Mouse (Mus musculus): ENCODE data around the gene Yme1l1. TPM values are rescaled to one million over a fixed set of nuclear protein-coding genes. Genes with fewer than 3 reads are reported as not detected.

The Yme1l1 gene
- total RNA-seq (2017) = 127 to 152 TPM (median 136 TPM) in 3 replicates

DNA sequence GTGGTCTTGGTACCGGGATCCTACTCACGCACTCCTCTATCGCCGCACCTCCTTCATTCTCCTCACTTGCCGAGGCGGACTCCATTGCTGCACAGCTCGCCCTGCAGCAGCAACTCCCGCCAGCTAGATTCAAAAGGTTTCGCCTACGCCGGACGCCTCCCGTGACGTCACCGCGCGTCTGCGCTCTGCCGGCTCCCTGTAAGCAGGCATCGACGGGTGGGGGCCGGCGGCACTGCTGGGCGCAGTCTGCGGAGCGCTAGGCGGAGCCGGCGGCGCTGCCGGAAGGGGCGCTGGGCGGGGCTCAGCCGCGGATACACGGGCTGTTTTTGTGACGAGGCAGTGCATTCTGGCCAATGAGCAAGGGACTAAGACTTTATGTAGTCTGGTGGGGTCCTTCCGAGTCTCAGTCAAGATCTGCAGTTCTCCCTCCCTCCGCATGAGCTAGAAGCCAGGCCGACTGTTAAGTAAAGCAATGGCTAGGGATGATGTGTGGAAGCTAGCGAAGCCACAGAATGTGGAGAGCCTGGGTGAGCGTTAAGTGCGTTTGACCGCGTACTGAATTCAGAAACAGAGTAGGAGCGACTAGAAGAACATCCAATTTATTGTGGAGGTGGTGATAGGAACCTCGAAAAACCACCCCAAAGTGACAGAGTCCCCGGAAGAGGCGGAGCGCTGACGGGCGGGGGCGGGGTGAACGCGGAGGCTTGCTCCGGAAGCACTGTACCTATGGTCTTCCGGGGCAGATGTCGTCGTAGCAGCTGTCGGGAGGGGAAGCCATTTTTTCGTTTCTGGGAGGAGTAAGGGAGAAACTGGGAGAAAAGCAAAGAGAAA is at the start of gene Yme1l1, which contains the start of gene Mastl:
Yme1l1 (plus strand) TSS at position 593 of the 831 bp plus-strand sequence.
Mastl (minus strand) TSS at position 248 of the 831 bp plus-strand sequence.
- peak; percentile 82 for ATAC-seq (replicated peaks; ENCODE audit: insufficient number of reproducible peaks, low FRiP score, low TSS enrichment, poor library complexity, severe bottlenecking)

DNA sequence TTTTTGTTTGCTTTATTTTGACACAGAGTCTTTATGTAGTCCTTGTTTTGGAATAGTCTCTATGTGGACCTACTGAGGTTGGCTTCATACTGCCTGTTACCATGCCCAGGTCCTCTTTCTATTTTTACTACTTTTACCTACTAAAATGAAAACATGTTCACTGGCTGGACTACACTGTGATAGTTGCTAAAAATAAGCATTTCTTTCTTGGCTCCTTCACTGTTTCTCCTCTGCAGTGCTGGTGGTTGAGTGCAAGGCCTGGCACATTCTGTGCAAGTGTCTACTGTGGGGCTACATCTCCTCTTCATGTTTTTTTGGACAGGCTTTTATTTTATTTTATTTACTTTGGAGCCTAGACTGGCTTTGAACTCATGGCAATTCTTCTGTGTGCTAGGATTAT is 36.6 kb upstream of the Yme1l1 start:
- no peak for ATAC-seq (replicated peaks; ENCODE audit: insufficient number of reproducible peaks, low FRiP score, low TSS enrichment, poor library complexity, severe bottlenecking)

GRCm38 (mm10) chr2:23155199-23155621 is 959 bp upstream of the Yme1l1 start:
- no peak for ATAC-seq (replicated peaks; ENCODE audit: insufficient number of reproducible peaks, low FRiP score, low TSS enrichment, poor library complexity, severe bottlenecking)

GRCm38 (mm10) chr2:23156608-23157081 is 476 bp downstream of the Yme1l1 start:
- peak; percentile 11; the same call in 1 of the 2 replicates for ATAC-seq (replicated peaks; ENCODE audit: insufficient number of reproducible peaks, low FRiP score, low TSS enrichment, poor library complexity, severe bottlenecking)

DNA sequence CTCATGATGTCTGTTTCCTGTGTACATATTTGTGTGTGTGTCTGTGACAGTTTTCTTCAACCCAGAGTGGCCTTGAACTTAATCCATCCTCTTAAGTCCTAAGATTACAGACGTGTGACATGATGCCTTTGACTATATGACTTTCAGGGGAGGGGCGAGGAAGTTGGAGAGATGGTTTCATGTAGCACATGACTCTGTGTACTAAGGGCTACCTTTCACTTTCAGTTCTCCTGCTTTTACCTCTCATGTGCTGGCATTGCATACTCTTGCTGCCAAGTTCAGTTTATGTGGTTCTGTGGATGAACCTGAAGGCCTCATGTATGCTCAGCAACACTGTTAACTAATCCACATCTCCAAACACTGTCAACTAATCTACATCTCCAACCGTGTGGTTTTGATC is 16.1 kb downstream of the Yme1l1 start:
- ATAC-seq (replicated peaks; ENCODE audit: insufficient number of reproducible peaks, low FRiP score, low TSS enrichment, poor library complexity, severe bottlenecking) = no peak

GRCm38 (mm10) chr2:23194366-23194765 is 38.2 kb downstream of the Yme1l1 start:
- ATAC-seq (replicated peaks; ENCODE audit: insufficient number of reproducible peaks, low FRiP score, low TSS enrichment, poor library complexity, severe bottlenecking) = no peak

GRCm38 (mm10) chr2:23201034-23201433 is 44.9 kb downstream of the Yme1l1 start:
- no peak for ATAC-seq (replicated peaks; ENCODE audit: insufficient number of reproducible peaks, low FRiP score, low TSS enrichment, poor library complexity, severe bottlenecking)

DNA sequence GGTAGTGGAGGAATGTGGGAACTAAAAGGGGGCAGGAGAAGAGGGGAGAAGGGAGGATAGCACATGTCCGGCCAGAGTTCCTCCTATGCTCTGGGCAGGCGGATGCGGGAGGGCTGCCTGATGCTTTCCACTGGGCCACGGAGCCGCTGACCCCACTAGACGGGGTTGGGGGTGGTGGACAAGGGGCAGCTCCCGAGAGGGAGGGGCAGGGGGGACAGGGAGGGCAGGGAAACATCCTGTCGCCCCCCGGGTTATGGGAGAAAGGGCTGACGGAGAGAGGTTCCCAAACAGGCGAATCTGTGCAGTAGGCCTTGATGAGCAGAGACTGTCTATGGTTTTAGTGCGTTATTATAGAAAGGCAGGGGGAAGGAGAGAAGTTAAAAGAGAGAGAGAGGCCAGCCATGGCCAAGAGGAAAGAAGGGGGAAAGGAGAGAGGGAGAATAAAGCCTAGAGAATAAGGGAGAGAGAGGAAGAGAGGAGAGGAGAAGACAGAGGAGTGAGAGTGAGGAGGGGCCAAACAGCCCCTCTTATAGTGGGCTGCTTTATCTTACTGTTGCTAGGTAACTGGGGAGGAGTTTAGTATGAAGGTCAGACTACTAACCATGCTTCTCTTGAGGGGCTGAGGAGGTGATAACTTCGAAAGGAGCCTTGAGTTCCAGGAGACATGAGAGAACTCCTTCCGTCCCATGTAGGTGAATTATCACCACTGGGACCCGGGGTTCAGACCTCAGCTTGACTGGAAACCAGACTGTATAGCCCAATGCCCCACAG is 46.9 kb downstream of the Yme1l1 start:
- ATAC-seq (replicated peaks; ENCODE audit: insufficient number of reproducible peaks, low FRiP score, low TSS enrichment, poor library complexity, severe bottlenecking) = no peak

DNA sequence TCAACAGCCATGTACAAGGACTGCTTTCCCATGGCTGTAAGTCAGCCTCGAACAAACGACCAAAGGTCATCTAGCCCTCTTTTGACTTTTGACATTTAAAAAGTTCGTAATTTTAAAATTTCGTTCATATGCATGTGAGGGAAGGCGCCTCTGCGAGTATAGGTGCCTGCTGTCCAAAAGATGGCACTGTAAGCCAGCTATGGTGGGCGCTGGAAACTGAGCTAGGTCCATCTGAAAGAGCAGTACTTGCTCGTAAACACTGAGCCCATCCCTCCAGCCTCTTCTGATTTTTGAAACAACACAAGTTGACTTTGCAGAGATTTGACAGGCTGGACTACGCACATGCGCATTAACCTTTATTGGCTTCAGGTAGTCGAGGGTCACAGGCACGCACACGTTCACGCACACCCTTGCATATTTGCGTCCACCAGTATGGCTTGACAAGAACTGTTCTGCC is 50.9 kb downstream of the Yme1l1 start, which contains the start of gene 4931423N10Rik:
4931423N10Rik (plus strand) TSS at position 407 of the 457 bp plus-strand sequence.
- ATAC-seq (replicated peaks; ENCODE audit: insufficient number of reproducible peaks, low FRiP score, low TSS enrichment, poor library complexity, severe bottlenecking) = no peak

- ATAC-seq (replicated peaks; ENCODE audit: insufficient number of reproducible peaks, low FRiP score, low TSS enrichment, poor library complexity, severe bottlenecking) = no peak
Observed at GRCm38 (mm10) chr2:23213661-23214060, 57.5 kb downstream of the Yme1l1 start.

DNA sequence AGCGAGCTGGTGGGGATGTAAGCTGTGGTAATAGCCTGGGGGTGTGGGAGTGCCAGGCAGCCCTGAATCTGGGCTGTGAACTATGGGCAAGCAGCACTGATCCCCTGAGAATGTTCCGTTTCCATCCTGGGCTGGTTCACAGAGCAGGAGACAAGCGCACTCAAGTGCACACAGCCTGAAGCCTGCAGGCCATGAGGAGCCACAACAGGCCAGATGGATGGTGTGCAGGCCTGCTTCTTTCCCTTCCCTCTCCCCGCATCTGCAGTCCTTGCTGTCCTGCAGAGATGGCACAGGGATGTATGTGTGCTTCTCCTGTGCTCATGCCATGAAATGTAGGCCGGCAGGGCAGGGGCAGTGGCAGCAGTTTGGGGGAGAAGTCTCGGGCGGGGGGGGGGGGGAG is 69.0 kb downstream of the Yme1l1 start:
- no peak for ATAC-seq (replicated peaks; ENCODE audit: insufficient number of reproducible peaks, low FRiP score, low TSS enrichment, poor library complexity, severe bottlenecking)

- ATAC-seq (replicated peaks; ENCODE audit: insufficient number of reproducible peaks, low FRiP score, low TSS enrichment, poor library complexity, severe bottlenecking) = no peak
Observed at GRCm38 (mm10) chr2:23228463-23228862, 72.3 kb downstream of the Yme1l1 start.

DNA sequence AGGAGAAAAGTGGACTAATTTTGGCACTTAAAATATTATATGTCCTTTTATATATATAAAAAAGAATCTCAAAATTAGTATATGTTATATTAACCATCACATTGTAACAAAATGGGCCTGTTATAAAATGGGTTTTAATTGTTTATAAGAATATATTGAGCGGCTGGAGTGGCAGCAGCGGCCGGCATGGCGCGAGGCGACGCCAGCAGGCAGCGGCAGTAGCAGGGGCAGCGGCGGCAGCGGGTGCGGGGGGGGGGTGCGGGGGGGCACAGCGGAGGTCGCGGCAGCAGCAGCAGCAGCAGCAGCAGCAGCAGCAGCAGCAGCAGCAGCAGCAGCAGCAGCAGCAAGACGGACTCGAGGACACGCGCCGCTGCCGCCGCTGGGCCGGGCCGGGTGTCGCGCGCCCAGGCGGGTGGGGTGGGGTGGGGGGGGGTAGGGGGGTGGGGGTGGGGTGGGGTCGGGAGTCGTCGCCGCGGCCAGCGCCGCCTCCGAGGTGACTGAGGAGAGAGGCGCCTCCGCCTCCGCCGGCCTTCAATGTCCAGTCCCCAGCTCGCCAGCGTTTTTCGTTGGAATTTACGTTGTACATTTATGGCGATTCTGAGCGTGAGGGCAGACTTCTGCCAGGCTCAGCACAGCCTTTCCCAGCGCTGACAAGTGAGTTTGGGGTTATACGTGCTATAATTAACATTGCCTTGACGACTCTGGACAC is 78.0 kb downstream of the Yme1l1 start:
- no peak for ATAC-seq (replicated peaks; ENCODE audit: insufficient number of reproducible peaks, low FRiP score, low TSS enrichment, poor library complexity, severe bottlenecking)

Other genes with a start within 250 kb of the Yme1l1 start
- 253 to 335 TPM (median 321 TPM) in 3 replicates for gene Abi1, start 116.1 kb upstream of the Yme1l1 start, total RNA-seq (2017)
- gene Acbd5, start 88.2 kb upstream of the Yme1l1 start, total RNA-seq (2017) = 72.4 to 106 TPM (median 81.4 TPM) in 3 replicates
- gene Mastl, start 345 bp upstream of the Yme1l1 start, total RNA-seq (2017) = 0.19 to 0.85 TPM (median 0.57 TPM) in 3 replicates
- gene 4931423N10Rik, start 51.1 kb downstream of the Yme1l1 start, total RNA-seq (2017) = 1.3 TPM in 1 of 3 replicates, not detected in the others
- gene Nxph2, start 164.9 kb downstream of the Yme1l1 start, total RNA-seq (2017) = not detected in 3 replicates

Data from monocyte, adult 5-6 weeks (primary cell).